Mouse (Mus musculus): Measurements from ENCODE around the gene Dusp12.
A peak's percentile ranks its signal among the peaks of the same experiment; 100 is the strongest.

The Dusp12 gene

GRCm38 (mm10) chr1:170884978-170885561 lies at the start of gene Dusp12, which contains the start of gene Gm26620:
Gene Dusp12, minus strand, starts transcription at chr1:170885540.
Gene Gm26620, plus strand, starts transcription at chr1:170885065.
- DNase-seq (ENCODE audit: low spot score) = peak; percentile 92

GRCm38 (mm10) chr1:170934383-170934782 lies 49.0 kb upstream of the Dusp12 start:
- DNase-seq (ENCODE audit: low spot score) = no peak

- no peak for DNase-seq (ENCODE audit: low spot score)
Measured at GRCm38 (mm10) chr1:170933940-170934339, 48.6 kb upstream of the Dusp12 start.

DNA sequence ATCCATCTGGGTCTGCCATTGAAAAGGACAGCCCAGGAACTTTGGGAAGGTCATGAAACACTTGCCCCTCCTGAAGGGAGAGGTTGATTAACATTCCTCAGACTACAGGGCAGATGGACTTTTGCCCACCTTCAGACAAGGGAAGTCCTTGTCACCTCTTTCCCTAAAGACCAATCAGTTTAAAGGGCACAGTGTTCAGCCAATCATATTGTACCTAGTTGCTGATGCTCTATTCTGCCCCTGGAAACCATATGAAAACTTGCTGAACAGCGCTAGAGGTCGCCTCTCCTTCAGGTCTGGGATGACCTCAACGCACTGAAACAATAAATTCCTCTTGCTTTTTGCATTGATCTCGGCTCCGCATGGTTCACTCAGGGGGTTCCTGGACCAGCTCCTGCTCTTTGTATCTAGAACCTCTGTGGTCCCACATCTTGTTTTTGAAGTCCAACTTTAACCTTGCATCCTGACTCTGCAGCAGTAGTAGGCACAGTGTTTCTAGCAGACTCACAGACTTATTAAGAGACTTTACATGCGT lies 48.1 kb upstream of the Dusp12 start:
- DNase-seq (ENCODE audit: low spot score) = no peak

DNA sequence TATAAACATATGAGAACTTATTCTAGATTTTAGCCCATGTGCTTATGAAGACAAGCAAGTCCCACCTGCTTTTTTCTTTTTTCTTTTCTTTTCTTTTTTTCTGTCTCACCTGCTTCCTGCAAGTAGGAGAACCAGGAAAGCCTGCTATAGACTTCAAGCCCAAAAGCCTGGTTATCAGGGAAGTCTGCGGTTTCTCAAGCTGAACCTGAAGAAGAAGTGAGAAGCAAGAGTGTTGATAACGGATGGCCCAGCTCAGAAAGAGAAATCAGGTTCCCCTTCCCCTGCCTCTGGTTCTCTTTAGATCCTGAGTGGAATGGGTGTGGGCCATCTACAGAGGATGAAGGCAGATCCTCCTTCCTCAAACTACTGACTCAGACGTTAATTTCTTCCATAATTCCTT lies 46.7 kb upstream of the Dusp12 start:
- no peak for DNase-seq (ENCODE audit: low spot score)

DNA sequence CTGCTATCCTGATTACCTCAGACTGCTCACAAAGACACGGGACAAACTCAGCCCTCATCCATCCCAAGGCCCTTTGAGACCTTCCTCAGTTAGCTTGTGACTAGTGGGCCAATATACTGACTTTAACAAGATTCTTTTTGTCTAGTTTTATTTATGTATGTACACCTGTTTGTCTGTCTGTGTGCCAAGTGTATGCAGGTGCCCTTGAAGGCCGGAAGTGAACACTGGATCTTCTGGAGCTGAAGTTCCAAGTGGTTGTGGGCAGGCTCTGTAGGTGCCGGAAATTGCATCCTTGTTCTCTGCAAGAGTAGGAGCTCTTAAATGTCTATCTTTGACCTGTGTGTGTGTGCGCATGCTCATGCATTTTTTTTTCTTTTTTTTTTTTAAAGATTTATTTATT lies 43.9 kb upstream of the Dusp12 start:
- DNase-seq (ENCODE audit: low spot score) = no peak

- DNase-seq (ENCODE audit: low spot score) = no peak
Measured at GRCm38 (mm10) chr1:170928467-170928866, 43.1 kb upstream of the Dusp12 start.

- no peak for DNase-seq (ENCODE audit: low spot score)
Measured at GRCm38 (mm10) chr1:170927378-170927777, 42.0 kb upstream of the Dusp12 start, which contains the start of gene Fcrla. Gene Fcrla, minus strand, starts transcription at chr1:170927583.

GRCm38 (mm10) chr1:170926941-170927340 lies 41.6 kb upstream of the Dusp12 start:
- DNase-seq (ENCODE audit: low spot score) = no peak

GRCm38 (mm10) chr1:170924485-170924884 lies 39.1 kb upstream of the Dusp12 start:
- DNase-seq (ENCODE audit: low spot score) = no peak

- DNase-seq (ENCODE audit: low spot score) = no peak
Measured at GRCm38 (mm10) chr1:170919308-170919707, 34.0 kb upstream of the Dusp12 start.

DNA sequence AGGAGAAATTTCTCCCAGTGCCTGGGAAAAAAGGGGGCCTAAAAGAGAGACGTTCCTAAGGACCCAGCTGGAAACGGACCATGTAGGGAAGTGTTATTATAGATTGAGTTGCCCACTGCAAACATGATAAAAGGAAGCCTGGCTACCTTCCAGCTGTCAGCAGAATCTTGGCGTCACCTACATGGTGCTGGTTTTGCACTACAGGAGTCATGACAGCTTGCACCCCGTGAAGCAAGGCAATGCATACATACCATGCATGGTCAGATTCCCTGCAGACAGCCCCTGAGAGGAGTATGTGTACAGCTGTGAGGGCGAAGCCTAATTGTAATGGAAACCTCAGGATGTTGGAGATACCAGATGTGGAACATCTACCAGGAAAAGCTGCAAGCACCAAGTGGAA lies 30.3 kb upstream of the Dusp12 start:
- no peak for DNase-seq (ENCODE audit: low spot score)

- DNase-seq (ENCODE audit: low spot score) = no peak
Measured at GRCm38 (mm10) chr1:170912891-170913615, 27.7 kb upstream of the Dusp12 start, which contains the start of gene Fcrlb. Gene Fcrlb, minus strand, starts transcription at chr1:170912941.

DNA sequence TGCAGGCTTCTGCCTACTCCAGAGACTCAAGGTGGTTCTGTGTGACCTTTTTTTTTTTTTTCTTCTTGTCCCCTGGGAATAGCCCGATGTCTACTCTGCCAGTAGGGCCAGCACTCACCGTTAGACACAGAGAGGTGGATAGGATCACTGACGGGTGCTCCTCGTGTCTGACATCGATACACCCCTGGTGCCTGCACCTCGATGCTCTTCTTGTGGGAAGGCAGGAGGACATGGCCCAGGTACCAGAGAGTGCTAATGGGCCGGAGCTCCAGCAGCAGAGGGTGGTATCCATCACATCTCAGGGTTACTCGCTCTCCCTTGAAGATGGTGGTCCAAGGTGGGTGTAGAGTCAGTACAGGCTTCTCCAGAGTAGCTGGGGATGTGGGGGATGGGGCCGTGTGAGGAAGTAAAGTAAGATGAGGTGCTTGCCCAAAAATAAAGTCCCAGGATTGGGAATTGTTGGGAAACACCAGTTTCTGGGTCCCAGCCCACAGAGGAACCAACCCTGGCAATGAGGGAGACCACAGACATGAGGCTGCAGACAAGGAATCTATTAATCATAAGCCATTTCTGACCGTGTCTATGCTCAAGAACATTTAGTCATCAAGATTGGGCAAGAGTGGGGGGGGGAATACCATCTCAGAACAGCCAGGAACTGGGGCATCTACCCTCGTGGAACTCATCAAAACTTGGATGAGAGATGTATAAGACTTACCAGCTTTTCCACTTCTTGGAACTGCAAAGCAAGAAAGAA lies 26.7 kb upstream of the Dusp12 start:
- no peak for DNase-seq (ENCODE audit: low spot score)

- no peak for DNase-seq (ENCODE audit: low spot score)
Measured at GRCm38 (mm10) chr1:170908341-170908740, 23.0 kb upstream of the Dusp12 start.

DNA sequence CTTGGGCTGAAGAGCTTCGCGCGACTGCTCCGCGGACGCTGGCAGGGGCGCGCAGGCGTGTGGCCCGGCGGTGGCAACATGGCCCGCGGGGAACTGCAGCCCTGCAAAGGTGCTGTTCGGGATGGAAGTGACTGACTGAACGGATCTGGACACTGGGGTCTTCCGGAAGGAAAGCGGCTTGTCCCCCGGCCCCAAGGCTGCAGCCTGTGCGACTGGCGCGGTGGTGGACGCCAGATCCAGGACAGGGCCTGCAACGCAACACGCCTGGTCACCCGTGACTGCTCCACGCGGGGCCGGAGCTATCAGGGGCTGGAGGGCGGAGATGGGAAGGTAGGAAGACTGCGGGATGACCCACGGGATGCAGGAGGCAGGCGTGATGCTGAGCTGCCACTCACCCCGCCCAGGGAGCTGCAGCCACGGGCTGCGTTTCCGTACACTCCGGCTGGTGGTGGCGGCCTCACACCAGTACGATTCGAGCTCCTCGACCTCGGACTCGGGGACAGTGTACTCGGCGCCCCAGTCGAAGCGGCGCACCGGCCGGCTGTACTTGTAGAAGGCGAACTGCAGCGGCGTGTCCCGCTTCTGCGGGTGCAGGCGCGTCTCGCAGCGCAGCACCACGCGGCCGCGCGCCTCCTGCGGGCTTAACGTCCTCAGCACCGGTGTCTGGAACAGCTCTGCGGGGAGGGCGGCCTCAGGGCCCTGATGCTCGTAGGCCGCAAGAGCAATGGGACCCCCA lies 22.3 kb upstream of the Dusp12 start:
- DNase-seq (ENCODE audit: low spot score) = no peak

DNA sequence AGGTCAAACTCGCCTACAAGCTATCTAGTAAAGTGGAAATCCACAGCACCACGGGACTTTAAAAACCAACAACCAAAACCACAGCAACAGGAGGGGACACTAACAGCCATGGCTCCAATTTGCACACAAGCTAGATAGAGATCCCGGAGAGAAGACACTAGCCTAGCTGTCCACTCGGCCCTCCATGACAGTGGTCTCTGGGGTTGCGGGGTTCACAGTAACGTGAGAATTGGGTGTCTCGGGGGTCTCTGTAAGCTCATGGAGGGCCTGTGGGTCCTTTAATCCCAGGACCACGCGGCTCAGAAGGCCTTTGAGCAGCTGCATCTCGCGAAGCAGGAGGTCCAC lies 21.7 kb upstream of the Dusp12 start:
- no peak for DNase-seq (ENCODE audit: low spot score)

- DNase-seq (ENCODE audit: low spot score) = no peak
Measured at GRCm38 (mm10) chr1:170903485-170903884, 18.1 kb upstream of the Dusp12 start.

- peak; percentile 71 for DNase-seq (ENCODE audit: low spot score)
Measured at GRCm38 (mm10) chr1:170901536-170902238, 16.3 kb upstream of the Dusp12 start.

DNA sequence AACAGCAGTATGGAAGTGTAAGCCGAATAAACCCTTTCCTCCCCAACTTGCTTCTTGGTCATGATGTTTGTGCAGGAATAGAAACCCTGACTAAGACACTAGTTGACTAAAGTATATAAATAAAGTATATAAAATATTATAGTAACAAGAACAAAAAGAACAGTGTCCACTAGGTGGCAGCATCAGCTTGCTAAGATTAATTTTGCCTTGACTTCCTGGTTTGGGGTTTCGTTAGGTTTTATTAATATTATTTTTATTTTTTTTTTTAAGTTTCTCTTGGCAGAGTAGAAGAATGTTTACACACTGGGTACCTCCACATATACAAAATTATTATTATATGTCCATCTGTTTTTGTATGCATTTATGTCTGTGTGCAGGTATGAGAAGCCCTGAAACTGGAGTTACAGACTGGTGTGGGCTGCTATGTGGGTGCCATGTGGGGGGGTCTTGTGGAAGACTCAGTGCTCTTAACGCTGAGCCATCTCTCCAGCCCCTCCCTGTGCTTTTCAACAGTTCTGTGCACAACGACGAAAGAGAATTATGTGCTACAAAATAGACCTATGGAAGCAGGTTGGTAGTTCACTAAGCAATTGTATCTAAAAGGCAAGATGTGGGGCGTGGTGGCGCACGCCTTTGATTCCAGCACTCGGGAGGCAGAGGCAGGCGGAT lies 15.6 kb upstream of the Dusp12 start:
- DNase-seq (ENCODE audit: low spot score) = no peak

Data from yolk sac, embryonic 10.5 days (tissue).